Mouse (Mus musculus) left cerebral cortex, postnatal 14 days (tissue): ENCODE measurements at regions not wholly inside any gene's neighbourhood (a gene's known extent, or its start where the extent isn't known, plus 50 kb on each side); places are given as distances from the start of the nearest gene placed in this dataset.
A peak's percentile ranks its signal among the peaks of the same experiment; 100 is the strongest.

Source experiments
- DNase-seq, 2 experiments: peaks; one replicate each; pipeline ENCODE4 v3.0.0; 2021 to 2022; ENCODE audit warnings: low spot score in 2 of 2, mixed read lengths in 1 of 2
- intact Hi-C: fragments of 180-260 bp; cut with DNase I; formaldehyde crosslinking; loops from one replicate; pipeline ENCODE4 v1.15.1; 2025

- intact Hi-C loops = no loop called here
- DNase-seq = no peak
These were observed 119.6 kb downstream of the Gm12728 start for GRCm38 (mm10) chr4:105909272-105909671.

DNA sequence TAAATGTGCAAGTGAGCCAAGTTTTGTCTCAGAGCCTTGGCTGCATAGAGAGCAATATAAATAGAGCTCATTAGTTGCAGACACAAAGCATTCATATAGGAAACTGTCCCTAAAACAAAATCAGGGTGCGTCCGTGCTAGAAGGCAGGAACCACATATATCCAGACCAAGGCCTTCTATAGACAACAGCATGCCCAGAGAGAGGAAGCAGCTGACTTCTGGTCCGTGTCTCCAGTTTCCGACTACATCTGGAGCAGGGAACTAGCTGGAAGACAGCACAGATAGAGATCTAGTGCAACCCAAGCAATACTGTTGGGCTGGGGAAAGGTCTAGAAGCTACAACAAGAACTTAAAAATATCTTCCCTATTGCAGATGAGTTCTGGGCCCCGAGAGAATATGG lies 121.0 kb downstream of the Gm12728 start:
- DNase-seq = no peak
- intact Hi-C loops = no loop called here

DNA sequence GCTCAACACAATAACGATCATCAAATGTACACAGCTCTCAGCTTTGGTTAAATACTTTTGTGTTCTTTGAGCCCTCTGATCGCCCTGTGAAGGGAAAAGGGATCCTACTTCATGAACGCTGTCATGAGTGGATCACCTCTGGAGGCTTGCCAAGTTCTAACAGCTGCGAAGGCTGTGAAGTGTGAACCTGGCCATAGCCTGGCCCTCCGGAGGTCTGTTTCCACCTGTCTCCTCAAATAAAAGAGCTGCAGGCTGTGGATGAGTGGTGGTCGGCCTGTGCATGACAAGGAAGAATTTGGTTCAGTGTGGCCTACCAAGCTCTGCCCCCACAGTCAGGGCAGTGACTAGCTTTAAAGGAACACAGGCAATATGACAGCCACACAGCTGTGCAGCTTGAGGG lies 122.0 kb downstream of the Gm12728 start:
- no peak for DNase-seq
- intact Hi-C loops = no loop called here

DNA sequence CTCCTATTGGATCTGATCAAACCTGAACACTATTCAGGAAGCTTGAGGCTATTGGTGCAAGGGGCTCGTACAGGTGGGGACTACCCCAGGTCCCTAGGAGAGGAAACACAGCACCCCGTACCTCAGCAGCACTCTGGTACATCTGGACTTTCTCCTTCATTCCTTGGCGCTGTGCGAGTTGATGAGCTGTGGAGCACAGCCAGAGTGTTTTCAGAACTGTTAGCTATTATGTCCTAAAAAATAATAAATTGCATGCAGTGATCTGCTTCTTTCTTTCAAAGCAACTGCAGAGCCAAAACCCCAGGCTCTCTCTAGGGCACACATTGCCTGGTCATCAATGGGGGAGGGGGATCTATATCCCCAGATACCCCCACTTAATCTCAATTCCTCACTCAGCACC lies 122.6 kb downstream of the Gm12728 start:
- DNase-seq = no peak
- intact Hi-C loops = no loop called here

DNA sequence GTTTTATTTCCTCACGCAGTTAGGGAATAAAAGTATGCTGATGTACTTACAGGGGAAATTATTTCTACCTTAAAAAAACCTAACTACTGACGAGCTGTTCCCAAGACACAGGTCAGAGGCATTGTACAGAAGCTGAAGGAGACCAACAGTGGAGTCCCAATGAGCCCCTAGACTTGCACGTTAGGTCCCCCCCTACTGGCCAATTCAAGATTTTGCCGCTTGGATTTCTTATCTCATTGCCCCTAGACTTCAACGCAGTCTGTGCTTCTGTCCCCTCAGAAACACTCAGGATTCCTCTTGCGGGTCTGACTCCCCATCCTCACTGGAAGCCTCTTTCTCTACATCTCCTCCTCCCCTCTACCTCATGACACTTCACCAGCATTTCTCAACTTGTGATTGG lies 125.3 kb downstream of the Gm12728 start:
- intact Hi-C loops = no loop called here
- peak in 1 of 2 experiments; percentile 34 for DNase-seq

- no peak for DNase-seq
- intact Hi-C loops = no loop called here
These were observed 126.6 kb downstream of the Gm12728 start for GRCm38 (mm10) chr4:105916229-105916628.

DNA sequence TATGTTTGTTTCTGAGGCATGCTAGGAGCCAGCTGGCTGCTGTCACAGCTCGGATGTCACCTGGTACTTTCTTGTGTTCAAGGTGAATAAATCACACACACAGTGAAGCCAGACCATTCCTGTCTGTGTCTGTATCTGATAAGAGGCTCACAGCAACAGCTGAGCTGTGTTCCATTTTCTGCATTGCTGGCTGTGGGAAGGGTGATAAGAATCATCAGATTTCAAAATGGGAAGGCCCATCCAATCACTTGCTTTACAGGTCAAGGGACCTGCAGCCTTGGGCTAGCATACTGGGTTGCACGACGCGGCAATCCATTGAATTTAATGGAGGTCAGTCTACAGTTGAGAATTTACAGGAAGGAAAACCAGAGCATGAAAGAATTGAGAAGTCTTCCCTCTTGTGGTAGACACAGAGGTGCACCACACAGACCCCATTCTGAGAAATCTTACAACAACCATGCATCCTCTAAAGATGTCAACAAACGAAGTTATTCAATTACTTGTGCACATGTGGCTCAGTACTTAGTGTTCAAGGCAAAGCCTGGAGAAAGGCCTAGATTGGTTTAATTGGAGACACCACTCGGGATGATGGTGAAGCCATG lies 135.2 kb downstream of the Gm12728 start:
- intact Hi-C loops = loop anchor here (5.0 kb wide), 1 partner anchor 773 kb away; no protein-coding TSS in a partner anchor
- no peak for DNase-seq

DNA sequence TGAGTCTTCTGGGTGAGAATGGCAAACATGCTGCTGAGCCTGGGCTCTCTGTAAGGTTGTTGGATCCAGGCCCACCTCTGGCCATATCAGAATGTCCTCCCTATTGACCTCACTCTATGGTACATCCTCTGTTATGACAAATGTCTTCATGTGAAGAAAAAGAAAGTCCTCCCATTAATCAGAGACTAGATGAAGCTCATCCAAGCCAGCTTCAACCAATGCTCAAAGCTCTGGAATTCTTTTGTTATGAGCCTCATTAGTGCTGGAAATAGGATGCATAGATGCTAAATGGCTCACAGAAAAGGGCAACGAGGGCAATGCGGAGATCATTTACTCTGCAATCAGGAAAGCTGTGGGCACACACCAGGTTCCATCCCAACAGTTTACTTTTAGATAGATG lies 135.8 kb downstream of the Gm12728 start:
- DNase-seq = no peak
- intact Hi-C loops = no loop called here

DNA sequence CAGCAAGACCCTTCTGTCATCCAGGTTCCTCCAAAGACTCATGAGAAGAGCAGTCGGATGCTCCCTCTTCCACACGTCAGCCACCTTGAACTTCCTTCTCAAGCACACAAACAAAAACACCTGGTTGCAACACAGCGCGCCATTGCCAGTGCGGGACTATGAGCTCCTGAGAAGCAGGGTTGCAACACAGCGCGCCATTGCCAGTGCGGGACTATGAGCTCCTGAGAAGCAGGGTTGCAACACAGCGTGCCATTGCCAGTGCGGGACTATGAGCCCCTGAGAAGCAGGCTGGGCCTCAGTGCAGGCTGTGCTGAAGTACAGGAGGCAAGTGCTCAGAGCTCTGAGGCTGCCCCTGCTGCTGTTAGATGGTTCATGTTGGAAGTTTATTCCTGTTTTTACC lies 140.0 kb downstream of the Gm12728 start:
- intact Hi-C loops = no loop called here
- no peak for DNase-seq

GRCm38 (mm10) chr4:105934971-105935370 lies 145.3 kb downstream of the Gm12728 start:
- intact Hi-C loops = no loop called here
- no peak for DNase-seq

- intact Hi-C loops = no loop called here
- no peak for DNase-seq
These were observed 147.3 kb downstream of the Gm12728 start for GRCm38 (mm10) chr4:105936755-105937514.

DNA sequence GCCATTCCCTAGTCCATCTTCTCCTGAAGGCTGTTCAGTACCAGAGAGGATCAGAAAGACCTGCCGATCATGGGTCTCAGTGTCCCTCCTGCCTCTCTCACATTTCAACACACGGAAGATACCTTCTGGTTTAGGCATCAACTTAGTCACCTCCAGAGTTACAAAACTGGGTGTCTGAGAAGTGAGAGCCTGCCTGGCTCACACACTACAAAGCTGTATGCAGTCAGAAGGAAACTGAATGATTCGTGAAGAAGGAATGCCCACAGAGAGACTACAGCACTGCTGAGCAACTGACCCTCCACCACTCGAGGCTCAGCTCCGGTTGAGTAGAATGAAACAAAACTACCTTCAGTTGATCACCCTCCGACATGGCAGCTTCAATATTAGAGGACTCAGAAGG lies 147.9 kb downstream of the Gm12728 start:
- DNase-seq = no peak
- intact Hi-C loops = no loop called here

DNA sequence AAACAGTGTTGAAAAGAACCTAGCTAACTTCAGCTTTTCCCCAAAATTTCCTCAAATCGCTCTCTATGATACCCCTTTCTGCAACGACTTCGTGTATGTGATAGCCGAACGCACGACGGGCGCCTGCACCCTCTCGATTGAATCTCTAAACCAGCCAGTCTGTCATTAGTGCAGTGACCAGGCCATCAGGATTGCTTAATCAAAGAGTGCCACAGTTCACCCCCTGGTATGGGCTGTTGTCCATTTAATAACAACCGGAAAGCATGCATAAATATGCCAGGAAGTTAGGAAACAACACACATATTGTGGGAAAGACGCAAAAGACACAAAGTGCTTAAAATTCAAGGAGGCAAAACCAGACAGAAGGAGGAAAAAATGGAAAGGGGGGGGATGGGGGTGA lies 149.2 kb downstream of the Gm12728 start:
- intact Hi-C loops = no loop called here
- no peak for DNase-seq

DNA sequence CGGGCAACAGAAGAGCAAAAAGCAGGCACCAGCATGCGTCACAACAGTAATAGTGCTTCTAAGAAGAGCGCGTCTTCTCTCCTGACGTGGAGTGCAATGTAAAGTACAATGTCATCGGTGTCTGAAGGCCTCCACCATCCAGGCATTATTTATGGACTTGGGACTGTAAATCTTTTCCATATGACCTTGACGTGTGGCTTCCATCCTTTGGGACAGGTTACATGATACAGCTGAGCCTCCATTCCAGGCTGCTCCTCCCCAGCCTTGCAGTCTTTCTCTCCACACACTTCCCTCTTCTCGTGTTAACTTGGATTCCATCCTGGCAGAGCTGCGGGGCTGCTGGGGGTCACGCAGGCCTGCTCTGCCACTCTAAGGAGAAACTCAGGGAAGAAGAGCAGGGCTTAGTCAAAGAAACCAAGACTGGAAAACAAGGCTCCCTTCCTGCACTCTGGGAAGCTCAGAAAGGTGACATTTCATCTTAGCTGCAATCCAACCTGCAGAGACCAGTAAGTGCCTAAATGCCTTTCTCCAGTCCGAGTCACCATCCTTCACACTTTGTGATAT lies 150.0 kb downstream of the Gm12728 start:
- intact Hi-C loops = loop anchor here (5.0 kb wide), 1 partner anchor 782 kb away; the partner anchor contains the start of gene Plpp3
- DNase-seq = no peak

DNA sequence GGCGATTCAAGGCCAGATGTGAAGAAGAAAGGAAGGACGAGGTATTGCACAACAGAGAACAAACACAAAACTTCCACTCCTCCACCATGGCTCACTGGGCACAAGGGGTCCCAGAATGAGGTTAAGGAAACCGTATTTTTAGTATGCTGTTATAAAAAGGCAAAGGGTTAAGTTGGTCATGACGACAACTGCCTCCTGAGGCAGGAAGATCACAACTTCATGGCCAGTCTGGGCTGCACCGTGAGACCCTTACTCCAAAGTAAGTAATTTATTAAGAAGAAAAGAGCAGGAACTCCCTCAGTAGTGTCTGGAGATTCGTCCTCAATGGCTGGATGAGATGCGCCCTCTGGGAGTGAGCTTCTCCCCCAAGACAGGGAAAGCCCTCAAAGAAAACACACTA lies 151.2 kb downstream of the Gm12728 start:
- DNase-seq = no peak
- intact Hi-C loops = loop anchor here (5.0 kb wide), 1 partner anchor 784 kb away; the partner anchor contains the start of gene Plpp3

DNA sequence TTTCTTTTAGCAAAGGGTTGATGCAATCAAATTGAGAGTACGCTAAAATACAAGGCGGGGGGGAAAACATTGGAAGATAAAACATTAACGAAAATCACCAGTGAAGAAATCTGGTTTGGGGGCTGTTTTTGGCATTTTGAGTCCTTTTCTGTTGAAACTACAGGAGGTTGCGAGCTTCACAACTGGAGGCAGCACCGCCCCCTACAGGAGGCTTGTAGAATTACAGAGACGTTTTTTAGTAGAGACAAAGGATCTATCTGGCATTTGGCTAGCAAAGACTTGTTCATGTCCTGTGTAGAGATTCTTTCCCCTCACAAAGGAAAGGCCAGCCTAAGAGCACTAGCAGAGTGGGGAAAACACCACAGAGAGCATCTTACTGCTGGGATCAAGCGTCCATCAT lies 152.1 kb downstream of the Gm12728 start:
- intact Hi-C loops = loop anchor here (5.0 kb wide), 1 partner anchor 784 kb away; the partner anchor contains the start of gene Plpp3
- peak; percentile 51 to 56 for DNase-seq

- intact Hi-C loops = loop anchor here (5.0 kb wide), 1 partner anchor 788 kb away; the partner anchor contains the start of gene Plpp3
- DNase-seq = no peak
These were observed 155.3 kb downstream of the Gm12728 start for GRCm38 (mm10) chr4:105944962-105945361.

DNA sequence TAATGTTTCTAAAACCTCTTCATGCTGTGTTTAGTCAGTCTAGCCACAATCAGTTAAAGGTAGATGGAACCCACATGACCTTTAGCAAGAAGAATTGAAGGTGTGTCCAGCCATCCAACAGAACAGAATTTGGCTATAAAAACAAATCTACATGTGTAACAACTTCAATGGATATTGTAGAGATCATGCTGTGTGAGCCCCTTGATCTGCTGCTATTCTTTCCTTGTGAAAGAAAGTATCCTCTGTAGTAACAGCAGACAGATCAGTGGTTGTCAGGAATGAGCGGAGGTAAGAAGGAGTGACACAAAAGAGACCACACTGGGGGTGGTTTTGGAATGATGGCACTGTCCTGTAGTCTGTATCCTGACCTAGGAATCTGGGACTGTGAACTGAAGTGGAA lies 156.3 kb downstream of the Gm12728 start:
- DNase-seq = no peak
- intact Hi-C loops = no loop called here

DNA sequence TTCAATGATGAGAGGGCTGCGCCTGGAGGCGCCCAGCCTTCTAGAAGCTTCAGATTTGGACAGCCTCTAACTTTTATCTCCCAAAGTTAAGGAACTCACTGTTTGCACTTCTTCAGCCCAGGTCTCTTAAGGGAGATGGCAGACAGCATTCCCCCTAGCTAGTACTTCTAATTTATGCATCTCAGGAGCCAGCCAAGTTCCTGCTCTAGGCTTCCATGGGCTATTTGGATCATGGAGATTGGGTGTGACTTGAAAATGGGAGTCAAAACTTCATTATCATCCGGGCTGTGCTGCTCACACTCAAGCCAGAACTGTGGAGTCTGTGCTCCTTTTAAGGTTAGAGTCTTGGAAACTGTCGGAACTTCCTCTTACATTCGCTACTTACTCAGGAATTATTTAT lies 158.7 kb downstream of the Gm12728 start:
- intact Hi-C loops = no loop called here
- DNase-seq = no peak

DNA sequence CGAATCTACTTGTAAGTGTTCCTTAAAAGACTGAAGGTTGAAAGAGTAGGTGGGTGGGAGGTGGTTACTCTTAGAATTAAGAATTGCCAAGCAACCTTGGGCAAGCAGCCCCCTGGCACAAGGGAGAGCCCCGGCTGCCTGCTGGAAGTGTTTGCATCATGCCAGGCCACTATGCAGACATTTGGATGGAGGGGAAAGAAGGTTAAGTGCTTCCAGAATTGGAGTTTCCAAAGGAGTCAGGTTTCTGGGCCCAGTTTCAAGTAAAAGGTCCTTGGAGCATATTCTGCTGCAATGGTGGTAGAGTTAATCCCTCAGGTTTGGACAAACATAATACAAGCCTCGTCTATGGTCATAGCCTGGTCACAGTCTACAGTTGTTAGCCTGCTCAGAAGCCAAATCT lies 162.7 kb downstream of the Gm12728 start:
- no peak for DNase-seq
- intact Hi-C loops = no loop called here

GRCm38 (mm10) chr4:105956516-105956915 lies 166.8 kb downstream of the Gm12728 start:
- intact Hi-C loops = no loop called here

More at GRCm38 (mm10) chr4:105956516-105956915, 166.8 kb downstream of the Gm12728 start:
- DNase-seq = no peak
